Mouse (Mus musculus) testis, adult 10 weeks (tissue): ENCODE data around the gene Psen1. TPM values are rescaled to one million over a fixed set of nuclear protein-coding genes. Genes with fewer than 3 reads are reported as not detected.

Experiments used
- polyA plus RNA-seq: library from polyadenylated mRNA; stranded (reverse); fragments of 350-450 nt; fragmentation: Illumina TruSeq; extraction: RNeasy Lipid Tissue Mini Kit (QIAGEN cat#74804); gene quantifications from one replicate; pipeline ENCODE4 v1.2.3, GENCODE M21; 2014; ENCODE audit warnings: low read depth, low replicate concordance

The Psen1 gene
- 96.1 TPM for polyA plus RNA-seq

DNA sequence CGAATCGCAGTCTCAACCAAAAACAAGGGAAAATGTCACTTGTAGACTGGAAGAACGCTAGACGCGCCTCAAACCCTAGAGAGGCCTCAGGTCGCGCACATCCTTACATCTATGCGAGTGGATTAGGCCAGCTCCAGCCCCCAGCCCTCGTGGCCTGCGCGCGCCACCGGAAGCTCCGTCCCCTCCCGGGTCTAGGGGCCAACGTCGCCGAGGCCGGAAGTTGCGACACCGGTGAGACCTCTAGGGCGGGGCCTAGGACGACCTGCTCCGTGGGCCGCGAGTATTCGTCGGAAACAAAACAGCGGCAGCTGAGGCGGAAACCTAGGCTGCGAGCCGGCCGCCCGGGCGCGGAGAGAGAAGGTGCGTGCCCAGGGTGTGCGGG lies at the start of gene Psen1:
Gene Psen1 (plus strand): TSS at position 219 of the 382 bp plus-strand sequence.

GRCm38 (mm10) chr12:83763311-83764043 lies 75.5 kb downstream of the Psen1 start, which contains the start of gene Papln:
TSS of gene Papln (plus strand) at chr12:83763634.

Other genes with a start within 250 kb of the Psen1 start
- gene Dpf3, start 200.4 kb upstream of the Psen1 start, polyA plus RNA-seq = 13.7 TPM
- 2.8 TPM for gene Dcaf4, start 167.7 kb upstream of the Psen1 start, polyA plus RNA-seq
- gene Zfyve1, start 90.9 kb upstream of the Psen1 start, polyA plus RNA-seq = 8.5 TPM
- gene Rbm25, start 56.9 kb upstream of the Psen1 start, polyA plus RNA-seq = 270 TPM
- 0.42 TPM for gene Papln, start 75.5 kb downstream of the Psen1 start, polyA plus RNA-seq
- gene Numb, start 233.8 kb downstream of the Psen1 start, polyA plus RNA-seq = 15.0 TPM